Mouse (Mus musculus) midbrain, embryonic 11.5 days (tissue): ENCODE results near the gene Tc2n. TPM values are rescaled to one million over a fixed set of nuclear protein-coding genes. Genes with fewer than 3 reads are reported as not detected.

Experiments
- polyA plus RNA-seq: library from polyadenylated mRNA; unstranded; fragments of >200 nt; fragmentation: Nextera tagmentation; extraction: Ambion mirVana; gene quantifications from 2 replicates; pipeline ENCODE4 v1.2.1, GENCODE M21; 2014

Tc2n gene
- polyA plus RNA-seq, 1 experiment from 2014 or later: 0.11 TPM

Other genes starting within 250 kb of the Tc2n start
- gene Fbln5, start 100.5 kb upstream of the Tc2n start, polyA plus RNA-seq: 14.5 and 17.2 TPM in 2 replicates
- 11.0 and 13.9 TPM in 2 replicates for gene Trip11, start 194.7 kb upstream of the Tc2n start, polyA plus RNA-seq
- 17.7 and 19.2 TPM in 2 replicates for gene Atxn3, start 239.7 kb upstream of the Tc2n start, polyA plus RNA-seq